Mouse (Mus musculus) kidney, adult 2 months (tissue): Measurements from ENCODE around the gene Prune1.

Experiments
- CTCF ChIP-seq: fragments of 200-500 bp; conservative IDR thresholded peaks from 2 replicates; pipeline ENCODE4 v1.5.1; 2011; ENCODE audit warnings: low read depth, mild to moderate bottlenecking, control low read depth, low read length, moderate library complexity, mixed read lengths; ENCODE audit not compliant: insufficient read depth, insufficient read length
- POLR2A ChIP-seq: fragments of 200-500 bp; IDR thresholded peaks from one replicate; pipeline ENCODE4 v1.6.1; 2011; ENCODE audit warnings: low read depth, low read length, control low read depth

GRCm38 (mm10) chr3:95231298-95232221 is 50.3 kb downstream of the Prune1 start, which contains the start of gene Mllt11:
- TF ChIP-seq CTCF (no peak), POLR2A (no peak)
